Mouse (Mus musculus): ENCODE measurements around the gene Cacna1c. TPM values are rescaled to one million over a fixed set of nuclear protein-coding genes. Genes with fewer than 3 reads are reported as not detected.

Cacna1c gene
- polyA plus RNA-seq, 1 experiment from 2014 or later = 5.2 TPM

DNA sequence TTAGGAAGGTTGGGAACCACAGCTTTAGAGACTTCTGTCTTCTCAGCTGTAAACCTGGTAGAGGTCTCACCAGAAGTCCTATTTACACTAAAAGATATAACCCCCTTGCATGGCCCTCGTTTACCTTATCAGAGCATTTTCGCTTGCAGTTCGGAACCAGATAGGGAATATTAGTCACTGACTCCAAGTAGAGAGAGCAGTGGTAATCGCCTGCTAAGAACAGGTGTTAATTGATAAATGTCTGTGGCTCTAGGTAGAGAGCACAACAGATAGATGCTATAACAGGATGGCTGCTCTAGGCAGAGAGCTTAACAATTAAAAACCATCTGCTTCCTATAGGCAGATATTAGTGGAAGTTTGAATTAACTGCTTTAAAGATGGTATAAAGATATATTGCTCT is 657.6 kb downstream of the Cacna1c start:
- H3K9ac ChIP-seq (replicated peaks) = no peak overlapping the region
- H3K27me3 ChIP-seq = no peaks in the 10 kb centered on the region
- no peak overlapping the region for H3K4me3 ChIP-seq (replicated peaks)
- H3K4me2 ChIP-seq (replicated peaks) = no peak overlapping the region
- WGBS = 97% methylated on average over 4 of the region's 4 CpGs
- no peak for ATAC-seq
- peaks cover 62% of the 10 kb centered on the region for H3K36me3 ChIP-seq
- no peak overlapping the region for H3K27ac ChIP-seq
- no peaks in the 10 kb centered on the region for H3K9me3 ChIP-seq
- H3K4me1 ChIP-seq (replicated peaks) = no peaks in the 10 kb centered on the region

Other genes with a start within 250 kb of the Cacna1c start
- gene Dcp1b, start 21.2 kb downstream of the Cacna1c start, polyA plus RNA-seq (2015; fragmentation: Nextera tagmentation; extraction: Ambion mirVana) = 14.7 and 15.6 TPM in 2 replicates
- 0.43 and 0.53 TPM in 2 replicates for gene Cacna2d4, start 40.1 kb upstream of the Cacna1c start, polyA plus RNA-seq (2015; fragmentation: Nextera tagmentation; extraction: Ambion mirVana)
- gene Lrtm2, start 134.3 kb upstream of the Cacna1c start, polyA plus RNA-seq (2015; fragmentation: Nextera tagmentation; extraction: Ambion mirVana) = 3.6 and 3.8 TPM in 2 replicates
- gene Adipor2, start 221.3 kb upstream of the Cacna1c start, polyA plus RNA-seq (2015; fragmentation: Nextera tagmentation; extraction: Ambion mirVana) = 38.1 and 39.9 TPM in 2 replicates

Data from midbrain, embryonic 13.5 days (tissue).